Mouse (Mus musculus) liver, adult 2 months (tissue): ENCODE data around the gene Mybpc2.

Experiments used
- CTCF ChIP-seq: fragments of 200-500 bp; IDR thresholded peaks from 2 replicates; pipeline ENCODE4 v1.5.1; 2011; ENCODE audit warnings: low read depth, low read length, control low read depth
- POLR2A ChIP-seq: fragments of 200-500 bp; IDR thresholded peaks from 2 replicates; pipeline ENCODE4 v1.6.1; 2011; ENCODE audit warnings: low read length, control low read depth; ENCODE audit not compliant: insufficient read depth; ENCODE audit errors: extremely low read depth

DNA sequence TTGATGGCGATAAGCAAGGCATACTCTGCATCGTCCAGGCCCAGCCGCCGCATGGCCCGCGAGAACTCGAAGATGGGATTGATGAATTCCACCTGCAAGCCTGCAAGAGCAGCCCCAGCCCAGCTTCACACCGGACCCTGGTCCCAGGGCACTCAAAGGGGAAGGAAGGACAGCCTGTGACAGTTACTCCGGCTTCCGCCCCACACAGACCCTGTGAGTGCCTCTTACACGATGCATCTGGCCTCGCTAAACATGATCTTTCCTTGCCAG lies 25.9 kb upstream of the Mybpc2 start:
- TF ChIP-seq CTCF (no peak), POLR2A (no peak)
